Mouse (Mus musculus): ENCODE measurements around the gene Stim1.

GRCm38 (mm10) chr7:102370526-102370925 is 102.9 kb downstream of the Stim1 start:
- TF ChIP-seq EP300 (IDR thresholded peaks at IDR 0.05; ENCODE audit: low read depth) (no peak), CTCF (IDR thresholded peaks at IDR 0.05; ENCODE audit: low read depth) (no peak)

All from liver, postnatal 0 days (tissue).